Mouse (Mus musculus) limb, embryonic 14.5 days (tissue): ENCODE results near the gene Nes. TPM values are rescaled to one million over a fixed set of nuclear protein-coding genes. Genes with fewer than 3 reads are reported as not detected.
A peak's percentile ranks its signal among the peaks of the same experiment; 100 is the strongest.

Source experiments
- ATAC-seq: fragments of 200-750 bp; cut with Nextera tagmentation; 2 replicates; pipeline ENCODE4 v1.8.0; 2017; ENCODE audit warnings: low read depth, moderate number of reproducible peaks, moderate TSS enrichment; ENCODE audit not compliant: low FRiP score
- DNase-seq: peaks from one replicate; pipeline ENCODE4 v3.0.0-alpha.2; 2015; ENCODE audit warnings: low spot score
- H3K27ac ChIP-seq: fragments of 300-500 bp; sonication (generic); replicated peaks from 2 replicates; pipeline ENCODE4 v1.5.1; 2014; ENCODE audit warnings: low read depth, mild to moderate bottlenecking, low read length, moderate library complexity, mixed read lengths
- H3K27me3 ChIP-seq: fragments of 300-500 bp; sonication (generic); 2 replicates; pipeline ENCODE4 v1.6.1; 2014; ENCODE audit warnings: low read length, mixed read lengths; ENCODE audit not compliant: control insufficient read depth, insufficient read depth
- H3K36me3 ChIP-seq: fragments of 300-500 bp; sonication (generic); 2 replicates; pipeline ENCODE4 v1.6.1; 2014; ENCODE audit warnings: mild to moderate bottlenecking, low read length, moderate library complexity, mixed read lengths; ENCODE audit not compliant: control insufficient read depth, insufficient read depth
- H3K4me1 ChIP-seq: fragments of 300-500 bp; sonication (generic); 2 replicates; pipeline ENCODE4 v1.6.1; 2014; ENCODE audit warnings: antibody characterized with exemption, low read length, mixed read lengths; ENCODE audit not compliant: control insufficient read depth, insufficient read depth
- H3K4me2 ChIP-seq: fragments of 300-500 bp; sonication (generic); replicated peaks from 2 replicates; pipeline ENCODE4 v1.6.1; 2014; ENCODE audit warnings: low read depth, mild to moderate bottlenecking, low read length, moderate library complexity; ENCODE audit not compliant: severe bottlenecking
- H3K4me3 ChIP-seq: fragments of 300-500 bp; sonication (generic); replicated peaks from 2 replicates; pipeline ENCODE4 v1.5.1; 2014; ENCODE audit warnings: low read length
- H3K9ac ChIP-seq: fragments of 300-500 bp; sonication (generic); 2 replicates; pipeline ENCODE4 v1.6.1; 2014; ENCODE audit warnings: mild to moderate bottlenecking, low read depth, low read length, moderate library complexity; ENCODE audit not compliant: severe bottlenecking
- H3K9me3 ChIP-seq: fragments of 300-500 bp; sonication (generic); 2 replicates; pipeline ENCODE4 v1.6.1; 2016; ENCODE audit warnings: low read length; ENCODE audit not compliant: control insufficient read depth
- POLR2A ChIP-seq: fragments of 200-500 bp; IDR thresholded peaks from 2 replicates; pipeline ENCODE4 v1.8.0; 2012; ENCODE audit warnings: inconsistent platforms, mild to moderate bottlenecking, moderate library complexity, borderline replicate concordance; ENCODE audit not compliant: insufficient read depth, insufficient read length; ENCODE audit errors: extremely low read depth
- WGBS: fragments of 180-500 bp; shearing (Covaris S2); extraction: QIAGEN DNeasy Blood & Tissue Kit; methylation state at CpG from one replicate; pipeline ENCODE4 v1.1.7; 2014; 5-methylcytosine and 5-hydroxymethylcytosine counted together
- polyA plus RNA-seq, 2 experiments: library from polyadenylated mRNA; depleted of rRNA in 1 of 2; stranded (reverse) in 1 of 2; unstranded in 1 of 2; fragments of >200 nt; fragmentation: Nextera tagmentation in 1 of 2; extraction: Ambion mirVana in 1 of 2; gene quantifications; 2 replicates each; pipeline versions ENCODE4 v1.2.1 to v1.2.3; 2012 to 2014

Gene Nes
- polyA plus RNA-seq, 2 experiments = 28.7 to 36.0 TPM

GRCm38 (mm10) chr3:87952440-87952839 is 18.4 kb upstream of the Nes start:
- Histone ChIP-seq H3K27me3 (no peaks in the 10 kb centered on the region), H3K36me3 (peaks cover 31% of the 10 kb centered on the region), H3K27ac (peak overlapping the region; percentile 72), H3K4me2 (peak overlapping the region; percentile 76), H3K9me3 (no peaks in the 10 kb centered on the region), H3K4me3 (peak overlapping the region; percentile 57), H3K4me1 (peaks cover 42% of the 10 kb centered on the region), H3K9ac (peak overlapping the region; percentile 44; the same call in 1 of the 2 replicates)
- no peak for TF ChIP-seq POLR2A
- ATAC-seq = peak; percentile 58
- 11% methylated on average over 4 of the region's 5 CpGs for WGBS
- peak; percentile 78 for DNase-seq

DNA sequence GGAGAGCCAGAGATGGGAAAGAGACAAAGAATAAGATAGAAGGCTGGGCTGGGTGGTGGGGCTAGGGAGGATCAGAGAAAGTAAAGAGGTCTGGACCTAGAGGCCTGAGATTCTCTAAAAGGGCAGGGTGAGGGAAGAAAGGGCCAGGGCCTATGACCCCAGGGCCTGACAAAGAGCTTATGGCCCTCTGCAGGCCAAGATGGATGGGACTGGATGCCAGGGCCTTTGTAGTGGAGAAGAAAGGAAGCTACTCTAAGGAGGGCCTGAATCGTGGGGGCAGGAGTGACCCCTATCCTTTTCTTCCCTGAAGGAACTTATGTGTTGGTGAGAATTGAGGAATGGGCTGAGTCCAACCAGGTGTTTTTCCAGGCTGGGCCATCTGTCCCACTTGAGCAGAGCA is 12.8 kb upstream of the Nes start:
- 14% methylated on average over 1 of the region's 1 CpGs for WGBS
- H3K27me3 ChIP-seq = no peaks in the 10 kb centered on the region
- TF ChIP-seq POLR2A = no peak
- H3K4me1 ChIP-seq = peaks cover 29% of the 10 kb centered on the region
- H3K27ac ChIP-seq = peak overlapping the region; percentile 43; the same call in 1 of the 2 replicates
- no peaks in the 10 kb centered on the region for H3K9me3 ChIP-seq
- DNase-seq (no peak), ATAC-seq (no peak)
- H3K4me3 ChIP-seq = no peak overlapping the region
- H3K4me2 ChIP-seq = no peak overlapping the region
- no peak overlapping the region for H3K9ac ChIP-seq
- peaks cover 20% of the 10 kb centered on the region for H3K36me3 ChIP-seq

DNA sequence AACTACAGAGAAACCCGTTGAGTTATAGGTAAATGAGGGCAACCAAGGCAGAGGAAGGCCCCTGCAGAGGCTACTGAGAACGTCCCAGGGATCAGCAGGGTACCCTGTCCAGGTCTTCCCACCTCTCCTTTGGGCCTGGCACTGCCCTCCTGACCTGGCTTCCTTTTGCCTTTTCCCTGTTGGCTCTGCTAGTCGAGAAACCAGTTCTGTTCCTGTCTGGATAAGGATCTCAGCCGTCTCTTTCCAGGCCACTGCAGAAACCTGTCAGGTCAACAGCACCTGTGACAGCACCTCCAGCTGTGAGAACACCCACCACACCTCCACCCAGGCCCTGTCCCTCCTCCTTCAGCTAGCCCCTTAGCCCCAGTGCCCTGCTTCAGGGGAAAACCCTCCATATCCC is 12.4 kb upstream of the Nes start:
- no peak for ATAC-seq
- no peak overlapping the region for H3K4me3 ChIP-seq

GRCm38 (mm10) chr3:87958967-87959366 is 11.9 kb upstream of the Nes start:
- DNase-seq (no peak), ATAC-seq (no peak)
- Histone ChIP-seq H3K27me3 (no peaks in the 10 kb centered on the region), H3K9me3 (no peaks in the 10 kb centered on the region), H3K36me3 (peaks cover 11% of the 10 kb centered on the region), H3K4me1 (peaks cover 29% of the 10 kb centered on the region), H3K4me3 (no peak overlapping the region), H3K27ac (peak overlapping the region; percentile 92; the same call in 1 of the 2 replicates), H3K4me2 (no peak overlapping the region), H3K9ac (no peak overlapping the region)
- no peak for TF ChIP-seq POLR2A
- 61% methylated on average over 1 of the region's 1 CpGs for WGBS

More for the DNA sequence above, 12.4 kb upstream of the Nes start:
- Histone ChIP-seq H3K9me3 (no peaks in the 10 kb centered on the region), H3K27me3 (no peaks in the 10 kb centered on the region), H3K36me3 (peaks cover 16% of the 10 kb centered on the region), H3K9ac (no peak overlapping the region), H3K4me2 (no peak overlapping the region), H3K4me1 (peaks cover 29% of the 10 kb centered on the region), H3K27ac (peak overlapping the region; percentile 43; the same call in 1 of the 2 replicates)
- DNase-seq = no peak
- WGBS = 34% methylated on average over 4 of the region's 4 CpGs
- TF ChIP-seq POLR2A = no peak

- no peak overlapping the region for H3K4me2 ChIP-seq
- H3K27ac ChIP-seq = peak overlapping the region; percentile 92
- H3K9me3 ChIP-seq = no peaks in the 10 kb centered on the region
- no peak overlapping the region for H3K9ac ChIP-seq
- no peak overlapping the region for H3K4me3 ChIP-seq
- no peaks in the 10 kb centered on the region for H3K27me3 ChIP-seq
- 65% methylated on average over 7 of the region's 7 CpGs for WGBS
- peaks cover 7% of the 10 kb centered on the region for H3K36me3 ChIP-seq
- TF ChIP-seq POLR2A = no peak
- H3K4me1 ChIP-seq = peaks cover 29% of the 10 kb centered on the region
- ATAC-seq = no peak
- no peak for DNase-seq
Measured at GRCm38 (mm10) chr3:87959371-87959770, 11.5 kb upstream of the Nes start.

DNA sequence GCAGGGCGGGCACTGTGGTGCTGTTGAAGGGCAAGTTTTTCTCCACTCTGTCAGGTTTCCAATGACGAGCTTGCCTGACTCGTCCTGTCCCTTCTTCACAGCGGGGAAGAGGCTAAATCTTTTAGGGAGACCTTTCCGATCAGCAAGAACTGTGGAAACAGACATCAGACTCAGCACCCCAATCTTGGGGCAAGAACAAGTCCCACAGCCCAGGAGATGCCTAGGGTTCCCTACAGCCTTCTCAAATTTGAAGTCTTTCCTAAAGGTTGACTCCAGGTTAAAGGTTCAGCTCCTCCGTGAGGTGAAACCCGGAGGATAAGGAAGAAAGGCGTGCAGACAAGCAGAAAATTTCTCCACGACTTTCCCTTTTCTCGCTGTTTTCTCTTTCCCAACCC is 10.7 kb upstream of the Nes start:
- H3K9me3 ChIP-seq = no peaks in the 10 kb centered on the region
- 10% methylated on average over 10 of the region's 10 CpGs for WGBS
- no peak for ATAC-seq
- H3K36me3 ChIP-seq = no peaks in the 10 kb centered on the region
- peaks cover 29% of the 10 kb centered on the region for H3K4me1 ChIP-seq
- H3K4me3 ChIP-seq = peak overlapping the region; percentile 33
- H3K27ac ChIP-seq = peak overlapping the region; percentile 92
- peak overlapping the region; percentile 47 for H3K4me2 ChIP-seq
- no peaks in the 10 kb centered on the region for H3K27me3 ChIP-seq
- no peak for TF ChIP-seq POLR2A
- no peak for DNase-seq
- peak overlapping the region; percentile 51 for H3K9ac ChIP-seq
